Mouse (Mus musculus): Measurements from ENCODE around the gene S1pr5. TPM values are rescaled to one million over a fixed set of nuclear protein-coding genes. Genes with fewer than 3 reads are reported as not detected.
A peak's percentile ranks its signal among the peaks of the same experiment; 100 is the strongest.
"Not testable (repeated sequence)": the region's sequence is repeated elsewhere in the genome, so short reads cannot be mapped to it uniquely, and the experiment has no call there.

The S1pr5 gene
- polyA plus RNA-seq, 1 experiment from 2014 or later = 4.7 TPM

DNA sequence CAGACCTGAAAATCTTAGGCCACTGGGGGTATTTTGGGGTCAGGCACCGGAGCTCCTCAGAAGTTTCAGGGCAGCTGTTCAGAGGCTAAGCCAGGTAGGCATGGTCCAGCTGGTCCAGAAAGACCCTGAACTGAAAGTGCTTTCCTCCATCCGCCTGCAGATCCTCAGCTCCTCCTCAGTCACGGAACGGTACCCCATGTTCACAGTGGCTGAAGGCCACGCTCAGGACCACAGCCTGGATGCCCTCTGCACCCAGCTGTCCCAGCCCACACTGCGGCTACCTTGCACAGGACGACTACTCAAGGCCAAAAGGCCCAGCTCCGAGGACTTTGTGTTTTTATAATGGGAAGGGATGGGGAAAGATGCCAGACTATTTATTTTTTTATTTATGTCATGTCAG lies 24.9 kb upstream of the S1pr5 start:
- Histone ChIP-seq H3K4me3 (ENCODE audit: low read depth, low read length) (no peak overlapping the region), H3K27me3 (ENCODE audit: control insufficient read depth, insufficient read depth, low read length) (no peaks in the 10 kb centered on the region), H3K4me1 (replicated peaks; ENCODE audit: control insufficient read depth, insufficient read depth) (no peaks in the 10 kb centered on the region), H3K36me3 (ENCODE audit: control insufficient read depth, insufficient read depth, low read length) (peaks cover 55% of the 10 kb centered on the region), H3K9ac (ENCODE audit: low read length) (no peak overlapping the region), H3K9me3 (ENCODE audit: control insufficient read depth, low read length) (no peaks in the 10 kb centered on the region), H3K27ac (replicated peaks) (no peak overlapping the region), H3K4me2 (replicated peaks; ENCODE audit: low read depth) (no peak overlapping the region)
- 81% methylated on average over 8 of the region's 8 CpGs for WGBS
- ATAC-seq (ENCODE audit: low FRiP score, low TSS enrichment) (no peak), DNase-seq (ENCODE audit: low spot score) (no peak)
- TF ChIP-seq EP300 (optimal IDR thresholded peaks at IDR 0.05) (no peak), CTCF (IDR thresholded peaks at IDR 0.05; ENCODE audit: low read depth) (no peak)

- no peak overlapping the region for H3K4me3 ChIP-seq (ENCODE audit: low read depth, low read length)
- TF ChIP-seq EP300 (optimal IDR thresholded peaks at IDR 0.05) = no peak
- no peak for TF ChIP-seq CTCF (IDR thresholded peaks at IDR 0.05; ENCODE audit: low read depth)
- no peaks in the 10 kb centered on the region for H3K4me1 ChIP-seq (replicated peaks; ENCODE audit: control insufficient read depth, insufficient read depth)
- no peak for ATAC-seq (ENCODE audit: low FRiP score, low TSS enrichment)
- DNase-seq (ENCODE audit: low spot score) = no peak
- no peak overlapping the region for H3K9ac ChIP-seq (ENCODE audit: low read length)
- no peaks in the 10 kb centered on the region for H3K9me3 ChIP-seq (ENCODE audit: control insufficient read depth, low read length)
- H3K36me3 ChIP-seq (ENCODE audit: control insufficient read depth, insufficient read depth, low read length) = peaks cover 54% of the 10 kb centered on the region
- H3K27ac ChIP-seq (replicated peaks) = no peak overlapping the region
- no peaks in the 10 kb centered on the region for H3K27me3 ChIP-seq (ENCODE audit: control insufficient read depth, insufficient read depth, low read length)
- WGBS = 87% methylated on average over 9 of the region's 9 CpGs
- H3K4me2 ChIP-seq (replicated peaks; ENCODE audit: low read depth) = no peak overlapping the region
Observed at GRCm38 (mm10) chr9:21272391-21272790, 24.1 kb upstream of the S1pr5 start.

DNA sequence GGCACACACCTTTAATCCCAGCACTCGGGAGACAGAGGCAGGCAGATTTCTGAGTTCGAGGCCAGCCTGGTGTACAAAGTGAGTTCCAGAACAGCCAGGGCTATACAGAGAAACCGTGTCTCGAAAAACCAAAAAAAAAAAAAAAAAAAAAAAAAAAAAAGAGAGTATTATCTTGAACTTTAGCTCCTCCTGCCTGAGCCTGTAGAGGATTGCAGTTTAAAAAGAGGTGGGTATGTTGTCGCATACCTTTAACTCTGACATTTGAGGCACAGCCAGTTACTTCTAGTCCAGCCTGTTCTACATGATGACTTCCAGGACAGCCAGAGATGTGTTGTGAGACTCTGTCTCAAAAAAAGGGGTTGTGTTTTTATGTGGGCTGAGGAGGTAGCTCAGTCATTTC lies 21.3 kb upstream of the S1pr5 start:
- not testable (repeated sequence) for H3K9me3 ChIP-seq (ENCODE audit: control insufficient read depth, low read length); H3K27ac ChIP-seq (replicated peaks); H3K4me2 ChIP-seq (replicated peaks; ENCODE audit: low read depth); H3K9ac ChIP-seq (ENCODE audit: low read length); DNase-seq (ENCODE audit: low spot score); ATAC-seq (ENCODE audit: low FRiP score, low TSS enrichment); H3K27me3 ChIP-seq (ENCODE audit: control insufficient read depth, insufficient read depth, low read length); H3K4me3 ChIP-seq (ENCODE audit: low read depth, low read length); H3K4me1 ChIP-seq (replicated peaks; ENCODE audit: control insufficient read depth, insufficient read depth)
- H3K36me3 ChIP-seq (ENCODE audit: control insufficient read depth, insufficient read depth, low read length) = peaks cover 50% of the 10 kb centered on the region
- TF ChIP-seq CTCF (IDR thresholded peaks at IDR 0.05; ENCODE audit: low read depth) = peak; percentile 31; the same call in 1 of the 2 replicates
- WGBS = 60% methylated on average over 5 of the region's 5 CpGs

DNA sequence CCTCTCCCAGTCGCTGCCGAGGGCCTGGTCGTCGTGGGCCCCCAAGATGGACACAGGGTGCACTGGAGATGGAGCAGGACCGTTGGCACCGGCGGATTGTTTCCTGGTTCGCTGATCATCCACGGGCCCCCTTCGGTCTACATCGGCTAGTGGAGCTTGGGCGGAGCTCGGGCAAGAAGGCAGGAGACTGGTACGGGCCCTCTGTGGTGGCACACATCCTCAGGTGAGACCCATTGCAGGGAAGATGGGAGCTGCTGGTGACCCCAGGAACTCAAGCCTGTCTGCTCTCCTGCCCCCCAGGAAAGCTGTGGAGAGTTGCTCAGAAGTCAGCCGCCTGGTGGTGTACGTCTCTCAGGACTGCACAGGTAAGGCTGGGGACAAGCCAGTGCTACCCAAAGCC lies 20.1 kb upstream of the S1pr5 start:
- Histone ChIP-seq H3K36me3 (ENCODE audit: control insufficient read depth, insufficient read depth, low read length) (peaks cover 37% of the 10 kb centered on the region), H3K4me2 (replicated peaks; ENCODE audit: low read depth) (no peak overlapping the region), H3K9ac (ENCODE audit: low read length) (no peak overlapping the region), H3K4me3 (ENCODE audit: low read depth, low read length) (no peak overlapping the region), H3K27ac (replicated peaks) (no peak overlapping the region), H3K9me3 (ENCODE audit: control insufficient read depth, low read length) (no peaks in the 10 kb centered on the region), H3K27me3 (ENCODE audit: control insufficient read depth, insufficient read depth, low read length) (no peaks in the 10 kb centered on the region), H3K4me1 (replicated peaks; ENCODE audit: control insufficient read depth, insufficient read depth) (peaks cover 4% of the 10 kb centered on the region; the same call in 1 of the 2 replicates)
- ATAC-seq (ENCODE audit: low FRiP score, low TSS enrichment) = no peak
- TF ChIP-seq EP300 (optimal IDR thresholded peaks at IDR 0.05) (no peak), CTCF (IDR thresholded peaks at IDR 0.05; ENCODE audit: low read depth) (no peak)
- 93% methylated on average over 16 of the region's 16 CpGs for WGBS
- DNase-seq (ENCODE audit: low spot score) = no peak

DNA sequence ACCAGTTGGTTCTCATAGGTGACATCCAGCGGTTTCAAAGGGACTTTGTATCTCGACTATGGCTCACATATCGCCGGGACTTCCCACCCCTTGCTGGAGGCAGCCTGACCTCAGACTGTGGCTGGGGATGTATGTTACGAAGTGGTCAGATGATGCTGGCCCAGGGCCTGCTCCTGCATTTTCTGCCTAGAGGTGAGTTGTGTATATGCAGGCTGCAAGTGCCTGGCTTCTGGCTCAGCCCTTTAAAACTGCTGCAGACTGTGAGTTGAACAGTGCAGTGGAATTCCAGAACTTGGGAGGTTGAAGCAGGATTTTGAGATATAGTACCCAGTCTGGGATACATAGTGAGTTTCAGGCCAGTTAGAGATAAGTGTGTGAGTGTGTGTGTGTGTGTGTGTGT lies 18.6 kb upstream of the S1pr5 start:
- H3K9me3 ChIP-seq (ENCODE audit: control insufficient read depth, low read length) = no peaks in the 10 kb centered on the region
- no peak overlapping the region for H3K4me3 ChIP-seq (ENCODE audit: low read depth, low read length)
- H3K36me3 ChIP-seq (ENCODE audit: control insufficient read depth, insufficient read depth, low read length) = peaks cover 29% of the 10 kb centered on the region
- H3K27me3 ChIP-seq (ENCODE audit: control insufficient read depth, insufficient read depth, low read length) = no peaks in the 10 kb centered on the region
- no peak overlapping the region for H3K9ac ChIP-seq (ENCODE audit: low read length)
- WGBS = 86% methylated on average over 5 of the region's 5 CpGs
- H3K4me2 ChIP-seq (replicated peaks; ENCODE audit: low read depth) = peak overlapping the region; percentile 77; the same call in 1 of the 2 replicates
- DNase-seq (ENCODE audit: low spot score) (no peak), ATAC-seq (ENCODE audit: low FRiP score, low TSS enrichment) (no peak)
- H3K27ac ChIP-seq (replicated peaks) = no peak overlapping the region
- TF ChIP-seq EP300 (optimal IDR thresholded peaks at IDR 0.05) = no peak
- TF ChIP-seq CTCF (IDR thresholded peaks at IDR 0.05; ENCODE audit: low read depth) = no peak
- H3K4me1 ChIP-seq (replicated peaks; ENCODE audit: control insufficient read depth, insufficient read depth) = peaks cover 4% of the 10 kb centered on the region; the same call in 1 of the 2 replicates

DNA sequence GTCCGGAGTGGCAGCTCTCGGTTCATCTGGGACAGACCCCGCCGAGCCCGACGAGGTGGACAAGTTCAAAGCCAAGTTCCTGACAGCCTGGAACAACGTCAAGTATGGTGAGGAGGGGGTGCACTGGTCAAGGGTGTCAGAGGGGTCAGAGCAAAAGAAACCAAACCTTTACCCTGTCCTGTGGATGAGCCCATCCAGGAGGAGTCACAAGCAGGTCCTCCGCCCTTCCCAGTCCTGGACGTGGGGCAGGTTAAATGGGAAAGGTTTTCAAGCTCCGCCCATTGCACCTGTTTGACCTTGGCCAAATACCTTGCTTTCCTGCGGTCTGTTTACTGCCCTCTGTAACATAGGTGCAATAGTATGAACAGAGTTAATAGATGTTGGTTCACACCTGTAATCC lies 17.4 kb upstream of the S1pr5 start:
- TF ChIP-seq CTCF (IDR thresholded peaks at IDR 0.05; ENCODE audit: low read depth) (no peak), EP300 (optimal IDR thresholded peaks at IDR 0.05) (no peak)
- Histone ChIP-seq H3K27ac (replicated peaks) (peak overlapping the region; percentile 90), H3K4me2 (replicated peaks; ENCODE audit: low read depth) (peak overlapping the region; percentile 77), H3K27me3 (ENCODE audit: control insufficient read depth, insufficient read depth, low read length) (no peaks in the 10 kb centered on the region), H3K9ac (ENCODE audit: low read length) (peak overlapping the region; percentile 93), H3K4me1 (replicated peaks; ENCODE audit: control insufficient read depth, insufficient read depth) (peaks cover 4% of the 10 kb centered on the region; the same call in 1 of the 2 replicates), H3K9me3 (ENCODE audit: control insufficient read depth, low read length) (no peaks in the 10 kb centered on the region), H3K4me3 (ENCODE audit: low read depth, low read length) (peak overlapping the region; percentile 98), H3K36me3 (ENCODE audit: control insufficient read depth, insufficient read depth, low read length) (peaks cover 17% of the 10 kb centered on the region)
- 2% methylated on average over 11 of the region's 11 CpGs for WGBS
- ATAC-seq (ENCODE audit: low FRiP score, low TSS enrichment) (peak; percentile 45), DNase-seq (ENCODE audit: low spot score) (peak; percentile 64)

Data from stomach, postnatal 0 days (tissue).